Mouse (Mus musculus) olfactory bulb, adult 2 months (tissue): ENCODE measurements at regions not wholly inside any gene's neighbourhood (a gene's known extent, or its start where the extent isn't known, plus 50 kb on each side); places are given as distances from the start of the nearest gene placed in this dataset.

Experiments
- CTCF ChIP-seq: fragments of 200-500 bp; IDR thresholded peaks from 2 replicates; pipeline ENCODE4 v1.5.1; 2012; ENCODE audit warnings: low read depth, mild to moderate bottlenecking, low read length, moderate library complexity; ENCODE audit not compliant: insufficient read depth
- POLR2A ChIP-seq: fragments of 200-500 bp; IDR thresholded peaks from 2 replicates; pipeline ENCODE4 v1.6.1; 2012; ENCODE audit warnings: mild to moderate bottlenecking, low read depth, low read length, moderate library complexity; ENCODE audit not compliant: insufficient read depth

- no peak for TF ChIP-seq CTCF
- TF ChIP-seq POLR2A: no peak
These were observed 209.3 kb upstream of the Cited2 start for GRCm38 (mm10) chr10:17513756-17514155.
